Mouse (Mus musculus) brain, embryonic 18.5 days (tissue): ENCODE data around the gene Pdia5.

Experiments used
- DNase-seq: peaks from one replicate; pipeline ENCODE4 v3.0.0-alpha.2; 2012; ENCODE audit warnings: low read depth, low spot score

Gene Pdia5

DNA sequence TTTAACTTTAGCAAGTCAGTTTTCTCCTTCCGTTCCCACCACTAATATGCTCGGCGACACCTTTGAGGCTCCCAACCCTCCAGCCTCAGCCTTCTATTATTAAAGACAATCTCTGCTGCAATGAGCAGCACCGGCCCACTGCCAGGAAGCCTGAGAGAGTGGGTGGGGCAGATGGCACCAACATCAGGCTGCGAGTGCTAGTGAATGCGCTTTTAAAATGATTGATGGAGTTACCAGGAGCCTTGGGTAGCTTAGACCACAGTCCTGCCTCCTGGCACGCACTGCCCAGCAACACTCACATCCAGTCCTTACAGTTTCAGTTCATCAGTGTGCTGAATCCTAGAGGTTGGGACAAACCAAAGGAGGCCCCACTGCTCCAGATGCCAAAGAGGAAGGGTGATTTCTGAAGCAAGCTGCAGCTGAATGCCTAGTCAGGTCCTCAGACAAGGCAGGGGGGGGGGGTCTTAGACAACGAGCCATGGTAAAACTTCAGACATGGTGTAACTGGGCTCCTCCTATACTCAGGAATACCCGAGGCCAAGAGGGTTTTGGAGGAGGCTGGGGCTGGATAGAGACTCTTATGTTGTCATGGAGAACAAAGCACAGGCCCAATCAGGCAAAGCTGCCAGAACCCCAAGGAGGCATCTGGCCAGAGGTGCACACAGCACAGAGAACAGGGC, 49.2 kb downstream of the Pdia5 start:
- no peak for DNase-seq

DNA sequence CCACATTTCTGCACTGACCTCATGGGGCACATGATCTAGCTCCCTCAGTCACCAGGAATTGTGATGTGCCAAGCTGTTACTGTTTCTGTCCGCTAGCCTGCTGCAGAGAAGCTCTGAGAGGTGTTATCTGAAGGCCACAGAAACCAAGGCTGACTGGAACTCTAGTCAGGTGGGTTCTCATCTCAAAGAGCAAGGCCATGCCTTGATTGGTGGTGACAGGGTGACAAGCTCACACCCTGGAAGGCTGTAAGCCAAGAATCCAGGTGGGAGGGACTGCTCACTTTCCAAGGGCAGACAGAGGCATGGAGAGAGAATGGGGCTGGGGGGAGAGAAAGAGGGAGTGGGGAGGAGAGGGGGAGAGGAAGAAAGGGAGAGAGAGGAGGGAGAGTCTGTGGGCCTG, 51.6 kb downstream of the Pdia5 start:
- no peak for DNase-seq

DNA sequence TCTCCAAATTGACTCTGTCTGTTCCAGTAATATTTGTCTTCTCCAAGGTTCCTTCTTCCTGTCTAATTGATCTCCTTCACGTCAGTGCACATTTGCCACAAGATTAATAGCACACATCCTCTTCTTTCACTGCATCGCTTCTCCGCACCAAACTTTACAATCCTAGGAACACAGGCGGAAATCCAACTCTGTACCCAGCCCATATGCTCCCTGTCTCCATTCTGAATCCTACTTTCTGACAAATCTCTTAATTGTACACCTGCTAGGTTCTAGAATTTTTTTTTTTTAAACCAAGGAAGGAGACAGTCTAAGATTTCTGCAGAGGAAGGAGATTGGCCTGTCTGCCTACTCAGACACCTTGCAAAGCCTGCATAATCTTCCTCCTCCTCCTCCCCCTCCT, 59.1 kb downstream of the Pdia5 start:
- DNase-seq = no peak

DNA sequence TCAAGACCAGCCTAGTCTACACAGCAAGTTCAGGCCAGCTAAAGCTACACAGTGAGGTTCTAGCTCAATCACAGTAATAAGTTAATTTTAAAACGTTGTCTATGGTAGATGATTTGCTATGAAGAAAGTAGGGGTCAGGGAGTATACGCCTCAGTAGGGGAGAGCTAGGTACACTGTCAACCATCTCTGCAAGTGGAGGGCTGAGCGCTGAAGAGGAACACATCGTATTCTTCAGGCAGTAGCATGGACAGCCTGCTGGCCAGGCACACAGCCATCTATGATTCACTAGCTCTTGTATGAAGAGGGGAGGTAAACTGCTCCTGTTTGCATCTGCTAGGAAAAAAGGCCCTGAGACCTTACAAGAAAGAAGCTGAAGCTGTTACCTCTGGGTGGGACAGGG, 65.7 kb downstream of the Pdia5 start:
- no peak for DNase-seq

DNA sequence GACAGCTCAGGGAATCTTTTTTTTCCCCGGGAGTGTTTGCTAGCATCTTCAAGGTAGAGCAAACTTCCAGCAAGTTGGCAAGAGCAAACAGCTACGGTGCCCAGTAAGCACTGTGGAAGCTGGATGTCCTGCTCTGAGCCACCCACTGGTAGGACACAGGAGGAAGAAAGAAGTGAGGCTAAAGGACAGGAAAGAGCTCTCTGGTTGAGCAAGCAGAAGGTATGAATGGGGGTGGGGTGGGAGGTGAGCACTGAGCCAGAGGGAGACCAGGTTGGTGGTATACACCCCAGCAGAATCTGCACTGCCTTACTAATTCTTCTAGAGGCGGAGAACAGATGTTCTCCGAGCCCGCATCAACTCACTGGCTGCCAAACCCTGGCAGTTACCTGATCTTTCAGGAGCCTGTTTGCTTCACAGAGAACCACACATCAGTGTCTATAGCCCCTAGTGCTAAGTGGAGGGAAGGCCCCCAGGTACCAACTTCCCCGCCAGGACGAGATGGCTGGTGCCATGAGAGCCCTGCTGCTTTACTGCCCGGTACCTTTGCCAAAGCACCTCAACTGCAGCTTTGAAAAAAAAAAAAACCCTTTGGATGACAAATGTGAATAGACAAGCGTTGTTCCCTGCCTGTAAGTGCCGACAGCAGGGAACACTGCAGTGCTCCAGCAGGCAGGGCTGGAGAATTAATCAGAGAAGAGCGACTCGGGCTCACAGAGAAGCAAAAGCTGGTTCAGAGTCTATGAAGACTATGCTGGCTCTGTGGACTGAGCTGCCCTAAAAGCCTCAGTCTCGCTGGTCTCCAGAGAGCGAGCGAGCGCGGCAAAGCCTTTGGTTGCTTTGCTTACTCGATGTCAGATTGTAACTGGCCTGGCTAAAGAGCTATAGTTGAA, 67.2 kb downstream of the Pdia5 start:
- DNase-seq = no peak

DNA sequence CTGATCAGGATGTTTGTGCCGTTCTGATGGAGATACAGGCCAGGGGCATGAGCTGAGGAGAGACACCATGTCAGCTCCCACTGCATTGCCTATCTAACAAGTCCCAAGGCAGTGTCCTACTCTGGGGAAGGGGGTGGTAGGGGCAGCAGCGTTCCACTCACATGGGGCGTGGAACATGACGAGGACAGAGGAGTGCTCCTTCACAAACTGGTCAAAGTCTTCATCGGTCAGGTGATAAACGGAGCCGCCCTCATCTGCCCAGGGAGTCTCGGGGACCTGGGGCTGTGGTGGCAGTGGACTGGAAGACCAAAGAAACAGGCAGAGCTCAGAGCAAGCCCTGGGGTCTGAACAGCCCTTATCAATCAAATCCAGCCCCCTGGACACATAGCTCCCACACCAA, 68.0 kb downstream of the Pdia5 start:
- no peak for DNase-seq

DNA sequence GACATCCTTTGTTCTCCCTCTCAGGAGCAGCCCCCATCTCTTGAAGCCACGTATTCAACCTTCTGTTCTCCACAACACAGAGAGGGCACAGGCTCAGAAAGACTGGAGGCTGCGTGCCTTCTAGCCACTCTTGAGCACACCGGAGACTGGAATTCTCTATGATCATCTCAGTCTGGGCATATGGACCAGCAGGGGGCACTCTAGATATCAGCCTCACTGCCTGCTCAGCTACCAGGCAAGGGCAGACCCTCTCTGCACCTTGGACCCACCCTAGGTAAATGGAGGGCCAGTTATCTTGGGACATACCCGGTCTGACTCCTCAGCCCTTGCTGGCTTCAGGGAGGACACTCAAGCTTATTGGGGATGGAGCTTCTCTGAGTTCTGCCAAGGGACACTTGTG, 68.5 kb downstream of the Pdia5 start:
- no peak for DNase-seq

DNA sequence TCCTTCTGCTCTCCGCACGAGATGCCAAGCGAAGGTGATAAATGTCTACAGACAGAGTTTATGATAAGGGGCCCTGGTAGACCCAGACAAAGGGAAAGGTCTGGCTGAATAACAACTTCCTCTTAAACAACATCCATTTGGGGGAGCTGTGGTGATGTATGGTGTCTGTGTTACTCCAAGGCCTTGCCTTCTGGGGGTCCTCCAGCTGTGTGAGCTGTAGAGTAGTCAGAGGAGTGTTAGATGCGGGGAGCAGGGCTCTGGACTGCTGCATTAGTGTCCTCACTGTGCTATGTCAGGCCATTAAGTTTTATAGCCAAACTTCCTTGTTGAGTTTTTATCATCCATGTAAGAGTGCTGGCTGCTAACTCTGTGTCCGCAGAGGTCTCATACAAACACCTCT, 76.1 kb downstream of the Pdia5 start:
- DNase-seq = no peak

DNA sequence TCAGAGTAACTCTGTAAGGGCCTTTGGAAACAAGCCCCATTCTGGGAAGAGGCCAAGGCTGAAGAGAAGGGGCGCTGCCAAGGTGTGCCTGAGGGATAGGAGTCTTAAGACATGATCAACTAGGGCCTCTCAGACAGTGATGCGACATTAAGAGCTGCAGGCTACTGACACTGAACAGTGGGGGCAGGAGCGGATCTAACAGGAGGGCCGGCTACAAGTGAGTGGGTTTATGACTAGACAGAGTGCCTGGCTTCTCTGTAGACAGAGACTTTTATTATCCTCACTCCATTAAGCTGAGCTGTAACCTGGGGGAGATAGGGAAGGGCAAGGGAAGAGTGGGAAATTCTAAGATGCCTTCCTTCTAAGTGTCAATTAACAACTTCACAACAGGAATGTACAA, 84.0 kb downstream of the Pdia5 start:
- DNase-seq = no peak

DNA sequence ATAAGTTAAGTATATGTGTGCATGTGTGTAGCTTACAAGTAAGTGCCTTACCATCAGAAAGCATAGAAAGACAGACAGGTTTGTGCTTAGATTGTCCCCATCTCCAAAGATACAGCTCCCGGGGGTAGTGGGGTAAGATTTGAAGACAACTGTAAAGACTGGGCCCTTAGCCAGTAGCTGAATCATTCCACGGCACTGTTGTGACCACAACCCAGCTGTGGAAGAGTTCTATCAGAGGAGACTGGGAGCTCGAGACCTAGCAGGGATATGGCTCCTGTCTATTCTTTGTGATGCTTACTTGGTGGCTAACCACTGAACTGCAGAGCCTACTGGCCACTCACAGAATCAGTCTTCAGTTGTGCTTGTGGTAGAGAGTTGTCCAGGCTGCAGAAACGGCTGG, 84.5 kb downstream of the Pdia5 start:
- no peak for DNase-seq

DNA sequence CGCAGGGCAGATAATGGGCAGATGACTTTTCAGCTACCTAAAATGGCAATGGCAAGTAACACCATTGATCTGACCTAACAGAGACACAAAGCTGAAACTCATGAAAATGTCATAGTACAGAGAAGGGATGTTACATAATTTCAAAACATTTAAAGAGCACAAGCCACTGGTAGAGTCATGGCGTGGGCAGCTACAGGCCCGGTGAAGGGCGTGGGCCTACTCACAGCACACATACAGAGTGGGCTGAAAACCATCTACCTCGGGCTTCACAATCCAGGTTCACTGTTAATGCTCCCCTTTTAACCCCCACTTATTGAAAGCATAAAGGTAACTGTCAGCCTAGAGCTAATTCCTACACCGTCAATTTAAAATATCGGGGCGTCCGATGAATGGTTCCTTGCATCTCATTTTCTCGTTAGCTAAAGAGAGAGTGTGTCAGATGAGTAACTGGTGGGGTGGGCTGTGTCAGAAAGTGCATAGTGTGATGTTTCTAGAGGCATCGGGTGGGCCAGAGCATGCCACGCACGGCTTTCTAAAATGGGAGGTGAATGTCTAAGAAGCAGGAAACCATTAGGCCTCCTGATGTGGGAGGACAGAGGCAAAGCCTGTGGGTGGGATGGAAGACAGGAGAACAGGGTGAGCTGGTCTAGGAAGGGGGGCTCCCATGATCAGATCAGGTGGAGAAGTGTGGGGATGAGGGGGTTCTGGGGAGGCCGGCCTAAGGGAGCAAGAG, 85.2 kb downstream of the Pdia5 start:
- DNase-seq = no peak

DNA sequence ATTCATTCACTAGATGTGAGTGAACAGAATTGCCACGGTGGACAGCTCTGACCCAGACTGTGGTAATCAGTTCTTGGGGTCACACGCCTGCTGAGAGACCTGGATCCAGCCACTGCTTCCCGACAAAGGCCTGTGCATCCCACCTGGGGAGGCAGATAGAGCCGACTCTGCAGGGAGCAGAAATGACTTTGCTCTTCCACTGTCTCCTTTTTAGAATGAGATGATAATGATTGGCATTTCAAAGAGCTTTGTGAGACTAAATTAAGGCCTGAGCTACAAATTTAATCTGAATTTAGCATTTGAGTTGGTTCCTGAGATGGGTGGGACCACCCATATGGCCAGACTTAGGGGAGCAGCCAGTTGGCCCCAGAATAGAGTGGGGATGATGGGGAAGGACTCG, 85.8 kb downstream of the Pdia5 start:
- DNase-seq = no peak

DNA sequence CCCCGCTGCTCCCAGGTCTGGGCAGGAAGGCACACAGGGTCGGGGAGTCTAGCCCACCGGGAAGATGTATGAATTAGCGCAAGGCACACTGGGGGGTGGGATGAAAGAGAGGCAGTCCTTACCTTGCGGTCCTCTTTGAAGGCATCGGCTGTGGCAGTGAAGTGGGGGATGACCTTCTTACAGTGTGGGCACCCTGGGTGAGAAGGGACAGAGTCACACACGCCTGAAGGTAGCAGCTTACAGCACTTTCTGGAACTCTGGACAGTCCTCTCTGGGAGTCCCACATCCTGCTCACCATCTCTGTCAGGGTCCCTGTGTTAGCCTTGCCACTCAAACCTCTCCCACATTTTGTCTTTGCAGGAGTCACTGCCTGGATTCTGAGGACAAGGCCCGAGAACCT, 86.8 kb downstream of the Pdia5 start:
- DNase-seq = no peak

DNA sequence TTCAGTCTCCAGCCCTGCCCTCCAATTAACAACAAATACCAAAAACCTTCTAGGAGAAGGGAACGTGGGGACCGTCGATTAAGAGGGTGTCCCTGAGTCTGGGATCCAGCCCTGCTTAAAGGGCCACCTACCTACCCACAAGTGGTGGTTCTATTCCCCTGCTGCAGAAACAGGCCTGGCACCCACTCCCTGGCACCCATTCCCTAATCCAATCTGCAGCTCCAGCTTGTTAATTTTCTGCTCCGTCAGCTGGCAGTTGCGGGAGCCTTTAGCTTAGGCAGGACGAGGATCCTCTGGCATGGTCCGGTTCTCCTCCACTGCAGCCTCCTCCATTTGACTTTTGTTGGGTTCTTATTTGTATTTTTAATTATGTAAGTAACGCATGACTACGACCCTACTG, 87.3 kb downstream of the Pdia5 start:
- DNase-seq = no peak

DNA sequence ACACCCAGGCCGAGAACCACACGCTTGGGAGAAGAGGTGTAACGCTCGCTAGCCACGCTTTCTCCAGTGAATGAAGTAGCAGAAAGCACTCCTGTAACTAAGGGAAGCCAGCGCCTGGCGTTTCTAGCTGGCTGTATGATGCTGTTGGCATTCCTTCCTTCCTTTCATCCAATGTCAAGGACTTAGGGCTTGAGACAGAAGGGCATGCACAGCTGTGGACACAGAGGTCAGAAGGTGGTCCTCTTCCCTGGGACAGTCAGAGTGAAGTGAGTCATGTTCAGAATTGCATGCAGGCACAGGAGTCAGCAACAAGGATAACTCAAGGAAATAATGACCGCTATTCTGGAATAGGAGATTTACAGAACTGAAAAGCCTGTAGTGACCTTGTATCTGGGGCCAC, 97.9 kb downstream of the Pdia5 start:
- DNase-seq = no peak

DNA sequence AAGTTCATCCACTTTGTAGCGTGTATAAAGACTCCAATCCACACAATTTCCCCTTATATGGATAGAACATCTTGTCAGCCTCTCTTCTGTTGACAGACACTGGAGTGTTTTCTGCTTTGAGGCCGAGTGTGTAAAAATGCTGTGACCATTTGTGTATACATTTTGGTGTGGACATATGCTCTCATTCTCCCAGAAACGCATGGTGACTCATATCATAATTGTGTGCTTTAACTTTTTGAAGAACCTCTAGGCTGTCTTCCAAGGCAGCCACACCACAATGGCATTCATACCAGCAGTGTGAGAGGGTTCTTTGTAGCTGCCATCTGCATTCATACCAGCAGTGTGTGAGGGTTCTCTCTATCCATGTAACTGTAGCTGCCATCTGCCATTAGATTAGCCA, 105.0 kb downstream of the Pdia5 start:
- no peak for DNase-seq

DNA sequence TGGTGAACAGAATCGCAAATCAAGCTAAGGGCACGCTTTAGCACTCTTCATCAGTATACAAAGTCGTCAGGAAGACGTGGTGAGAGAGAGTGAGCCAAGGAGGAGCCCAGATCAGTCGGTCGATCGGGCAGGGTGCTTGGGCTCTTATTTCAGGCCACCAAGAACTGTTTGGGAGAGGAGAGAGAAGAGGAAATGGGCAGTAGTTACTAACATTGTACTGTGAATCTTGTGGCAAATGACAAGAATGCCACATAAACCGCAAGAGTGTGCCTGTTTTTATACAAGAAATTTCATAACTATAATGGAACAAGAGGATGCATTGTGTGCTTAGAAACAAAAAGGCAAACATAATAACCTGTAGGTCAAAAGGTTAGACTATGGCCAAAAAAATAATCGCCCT, 110.6 kb downstream of the Pdia5 start:
- no peak for DNase-seq

DNA sequence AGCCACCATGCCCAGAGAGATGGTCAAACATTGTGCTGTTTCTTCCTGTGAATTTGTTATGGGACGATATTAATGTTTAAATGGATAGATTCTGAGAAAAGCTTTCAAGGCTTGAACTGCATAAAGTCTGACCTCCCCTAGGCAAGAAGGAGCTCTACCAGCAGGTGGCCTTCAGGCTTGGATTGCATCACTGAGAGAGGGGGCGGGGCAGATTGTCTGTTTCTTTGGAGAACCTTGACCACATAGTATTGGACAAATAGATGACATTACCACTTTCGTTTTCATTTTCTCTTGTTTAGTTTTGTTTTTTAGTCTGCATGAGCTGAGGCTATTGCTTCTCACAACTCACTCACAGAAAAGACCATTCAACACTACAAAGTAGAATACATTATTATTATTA, 111.3 kb downstream of the Pdia5 start:
- DNase-seq = no peak

DNA sequence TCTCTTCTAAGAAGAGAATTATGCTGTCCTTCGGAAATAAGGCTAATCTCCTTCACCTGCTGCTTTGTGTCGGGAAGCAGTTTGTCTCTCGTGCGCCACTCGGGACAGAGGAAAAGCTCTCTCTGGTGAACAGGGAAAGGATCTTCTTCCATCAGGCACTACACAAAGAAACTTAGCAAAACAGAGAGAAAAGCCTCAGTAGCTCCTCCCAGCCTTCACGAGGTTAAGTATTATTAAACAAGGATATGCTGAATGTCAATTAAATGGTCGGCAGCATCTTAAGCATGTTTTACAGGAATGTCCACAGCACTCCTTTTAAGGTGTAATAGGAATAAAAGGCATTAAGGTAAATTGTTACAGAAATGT, 126.6 kb downstream of the Pdia5 start:
- DNase-seq = no peak

DNA sequence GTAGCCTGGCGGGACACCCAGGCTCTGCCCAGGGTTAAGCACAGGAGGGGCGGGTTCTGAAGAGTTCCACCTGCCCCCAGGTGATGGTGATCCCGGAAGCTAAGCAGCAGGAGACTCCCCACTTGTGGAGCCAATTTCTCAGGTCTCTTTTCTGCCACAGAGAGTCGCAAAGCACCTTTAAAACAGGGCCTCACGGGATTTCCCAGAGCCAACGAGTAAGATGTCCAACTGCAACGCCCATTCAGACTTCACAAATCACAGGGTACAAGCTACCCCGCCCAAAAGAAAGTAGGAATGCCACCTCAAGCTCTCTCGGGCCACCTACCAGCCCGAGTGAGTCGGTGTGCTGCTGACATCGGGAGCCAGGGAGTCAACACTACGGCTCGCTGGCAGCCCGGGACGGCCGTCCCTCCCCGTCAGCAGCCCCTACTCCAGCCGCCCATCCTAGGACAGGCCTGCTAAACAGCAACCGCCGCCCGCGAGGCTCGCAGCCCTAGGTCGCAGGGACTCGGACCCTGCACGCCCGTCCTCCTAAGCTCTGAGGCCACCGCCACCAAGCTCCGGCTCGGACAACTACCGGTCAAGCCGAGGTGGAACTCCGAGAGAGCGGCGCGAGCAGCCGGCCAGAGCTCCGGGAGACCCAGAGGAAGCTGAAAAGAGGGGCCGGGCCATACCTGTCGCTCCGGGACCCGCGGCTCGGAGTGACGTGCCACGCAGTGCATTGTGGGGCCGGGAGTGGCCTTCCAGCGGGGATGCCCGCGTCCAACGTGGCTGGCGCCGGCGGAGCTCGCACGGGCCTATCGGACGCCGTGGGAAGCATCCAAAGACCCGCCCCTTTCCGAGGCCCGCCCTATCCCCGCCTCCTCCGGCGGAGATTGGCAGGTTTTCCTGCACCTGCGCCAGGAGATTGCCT, 127.3 kb downstream of the Pdia5 start, which contains the start of gene Sec22a:
Gene Sec22a (minus strand): TSS at position 769 of the 913 bp plus-strand sequence.
- peak; percentile 91 for DNase-seq

DNA sequence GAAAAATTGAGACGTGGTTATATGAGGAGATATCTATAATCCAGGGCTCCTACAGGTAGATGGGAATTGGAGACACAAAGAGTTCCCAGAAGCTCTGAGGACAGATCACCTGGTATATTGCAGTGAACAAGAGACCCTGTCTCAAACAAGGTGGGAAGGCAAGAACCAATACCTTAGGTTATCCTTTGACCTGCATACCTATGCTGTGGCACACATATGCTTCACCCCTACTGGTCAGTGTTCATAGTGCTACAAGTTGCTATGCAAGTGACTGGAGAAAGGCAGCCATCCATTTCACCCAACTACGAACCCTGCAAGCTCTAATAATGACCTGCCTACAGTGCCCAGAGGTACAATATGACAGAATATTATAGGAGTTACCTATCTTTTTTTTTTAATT, 128.5 kb downstream of the Pdia5 start:
- DNase-seq = no peak

DNA sequence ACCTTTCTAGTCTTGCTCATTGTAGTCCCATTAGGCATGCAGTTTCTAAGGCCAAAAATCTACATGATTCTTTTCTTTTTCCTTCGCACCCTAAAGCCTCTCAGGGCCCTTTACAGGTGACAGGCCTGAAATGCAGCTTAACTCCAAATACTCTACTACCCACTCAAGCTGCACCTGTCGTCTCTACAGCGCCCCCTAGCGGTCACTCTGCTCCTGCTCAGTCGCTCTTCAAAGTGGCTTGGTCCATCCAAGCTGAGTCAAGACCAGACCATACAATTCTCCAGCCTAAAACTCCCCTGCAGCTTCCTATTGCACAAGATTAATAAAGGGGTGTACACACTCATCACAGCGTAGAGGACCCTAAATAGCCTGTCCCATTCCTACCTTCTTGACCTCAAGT, 130.1 kb downstream of the Pdia5 start:
- no peak for DNase-seq
